Mouse (Mus musculus) small intestine, adult 2 months (tissue): Measurements from ENCODE around the gene Crat.

Experiments used
- CTCF ChIP-seq: fragments of 200-500 bp; IDR thresholded peaks from 2 replicates; pipeline ENCODE4 v1.5.1; 2012; ENCODE audit warnings: low read depth, mild to moderate bottlenecking, control low read depth, inconsistent platforms, low read length, moderate library complexity, mixed read lengths; ENCODE audit not compliant: insufficient replicate concordance, insufficient read length; ENCODE audit errors: extremely low read depth
- POLR2A ChIP-seq: fragments of 200-500 bp; IDR thresholded peaks from 2 replicates; pipeline ENCODE4 v1.6.1; 2012; ENCODE audit warnings: low read depth, mild to moderate bottlenecking, control low read depth, inconsistent platforms, low read length, moderate library complexity

DNA sequence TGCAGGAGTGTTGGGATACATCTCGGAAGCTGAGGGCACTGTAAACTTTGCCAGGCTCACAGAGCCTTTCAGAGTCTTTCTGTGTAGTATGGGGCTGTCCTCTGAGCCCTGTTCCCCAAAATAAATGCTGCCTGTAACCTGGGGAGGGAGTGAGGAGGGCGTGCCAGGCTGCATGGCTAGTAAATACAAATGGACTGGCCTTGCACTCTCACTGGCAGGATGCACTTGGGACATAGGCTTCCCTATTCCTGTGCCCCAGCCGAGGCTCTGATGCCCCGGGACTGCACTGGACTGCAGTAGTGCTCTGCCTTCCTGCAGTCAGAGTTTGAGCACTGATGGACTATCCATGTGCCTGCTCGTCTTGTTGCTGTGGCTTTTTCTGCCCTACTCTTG, 26.9 kb upstream of the Crat start:
- TF ChIP-seq POLR2A (no peak), CTCF (no peak)
